Mouse (Mus musculus): Measurements from ENCODE around the gene Gm17622.

Gm17622 gene

DNA sequence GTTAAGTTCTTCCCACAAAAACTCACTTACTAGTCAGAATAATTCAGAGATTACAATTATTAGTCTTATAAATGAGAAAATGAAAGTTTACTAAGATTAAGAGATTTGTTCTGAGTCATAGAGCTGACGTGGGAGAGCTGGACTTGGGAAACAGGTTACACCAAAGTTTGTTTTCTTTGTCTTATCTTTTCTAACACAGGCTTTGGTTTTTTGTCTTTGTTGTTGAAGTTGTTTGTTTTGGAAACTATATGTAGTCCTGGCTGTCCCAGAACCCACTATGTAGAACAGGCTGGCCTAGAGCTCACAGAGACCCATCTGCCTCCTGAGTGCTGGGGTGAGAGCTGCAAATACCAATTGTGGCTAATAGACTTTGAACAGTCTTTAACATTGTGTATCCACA is 20.7 kb downstream of the Gm17622 start:
- no peak for DNase-seq (ENCODE audit: low read depth, low spot score)

DNA sequence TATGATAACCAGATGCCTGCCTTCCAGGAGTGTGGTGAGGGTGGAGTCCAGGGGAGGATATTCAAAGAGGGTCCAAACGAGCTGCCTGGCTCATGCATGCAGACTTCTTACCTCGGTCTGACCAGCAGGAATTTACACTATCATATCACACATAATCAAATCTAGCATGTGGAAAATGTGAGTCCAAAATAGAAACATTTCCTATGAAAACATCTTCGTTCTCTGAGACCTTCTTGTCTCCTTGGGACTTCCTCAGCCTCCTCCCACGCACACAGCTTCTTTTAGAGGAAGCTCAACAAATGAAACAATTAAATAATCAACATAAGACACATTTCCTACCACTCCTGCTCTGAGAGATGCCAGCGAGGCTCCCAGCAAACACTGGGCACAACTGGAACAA is 21.4 kb downstream of the Gm17622 start:
- DNase-seq (ENCODE audit: low read depth, low spot score) = no peak

DNA sequence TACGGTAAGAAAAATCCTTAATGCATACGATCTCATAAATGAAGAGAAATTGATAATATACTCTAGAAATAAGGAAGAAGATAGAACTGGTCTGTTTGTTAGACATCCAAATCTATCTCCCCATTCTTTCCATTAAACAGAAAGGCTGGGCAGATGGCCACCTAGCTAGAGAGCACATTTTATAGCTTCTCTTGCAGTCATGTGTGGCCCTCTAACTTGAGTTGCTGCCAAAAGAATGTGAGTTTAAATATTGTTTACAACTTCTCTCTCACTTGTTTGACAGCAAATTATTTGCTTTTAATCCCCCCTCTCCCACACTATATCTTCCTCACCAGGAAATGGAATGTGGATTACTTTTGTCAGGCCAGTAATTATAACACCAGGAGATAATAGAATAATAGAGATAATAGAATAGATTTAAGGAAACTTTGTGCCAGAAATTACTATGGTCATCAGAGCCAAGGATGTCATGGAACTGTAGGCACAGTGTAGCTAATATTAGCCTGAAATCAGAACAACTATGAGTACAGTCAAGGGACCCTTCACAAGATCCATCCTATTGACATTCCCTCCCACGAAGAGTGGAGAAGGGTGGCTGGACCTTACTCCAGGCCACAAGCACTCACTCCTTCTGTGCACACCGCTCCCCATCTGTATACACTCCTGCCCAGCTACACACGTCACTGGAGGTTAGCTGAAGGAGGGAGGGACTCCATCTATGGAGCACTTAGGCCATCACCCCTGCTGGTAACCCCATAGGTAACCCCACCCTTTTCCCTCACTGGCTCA is 23.8 kb downstream of the Gm17622 start:
- DNase-seq (ENCODE audit: low read depth, low spot score) = no peak

DNA sequence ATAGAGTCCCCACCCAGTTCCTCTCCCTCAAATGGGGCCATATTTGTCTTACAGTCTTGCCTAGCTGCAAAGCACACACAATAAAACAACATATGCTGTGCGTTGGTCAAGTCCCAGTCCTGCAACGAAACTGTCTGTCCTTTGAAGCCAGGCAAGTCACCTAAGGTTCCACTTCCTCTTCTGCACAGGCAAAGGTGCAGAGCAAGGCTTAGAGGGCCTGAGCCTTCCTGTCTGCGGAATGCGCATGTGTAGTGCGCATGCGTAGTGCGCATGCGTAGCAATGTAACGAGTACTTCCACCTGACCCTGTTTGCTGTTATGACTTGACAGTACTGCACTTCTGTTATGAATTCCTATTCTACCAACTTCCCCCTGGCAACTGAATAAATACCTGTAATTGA is 25.7 kb downstream of the Gm17622 start:
- no peak for DNase-seq (ENCODE audit: low read depth, low spot score)

DNA sequence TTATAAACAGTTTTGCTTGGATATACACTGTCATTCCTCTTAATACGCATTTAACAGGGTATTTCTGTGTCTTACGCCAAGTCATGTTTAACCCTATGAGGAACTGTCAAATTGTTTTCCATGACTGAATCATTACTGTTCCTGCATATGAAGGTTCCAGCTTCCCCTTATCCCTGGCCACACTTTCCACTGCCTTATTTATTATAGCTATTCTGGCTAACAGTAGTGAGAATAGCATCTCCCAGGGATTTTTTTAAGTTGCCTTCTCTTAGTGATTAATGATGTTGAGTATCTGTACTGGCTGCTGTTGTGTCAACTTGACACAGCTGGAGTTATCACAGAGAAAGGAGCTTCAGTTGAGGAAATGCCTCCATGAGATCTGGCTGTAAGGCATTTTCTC is 26.8 kb downstream of the Gm17622 start:
- DNase-seq (ENCODE audit: low read depth, low spot score) = no peak

DNA sequence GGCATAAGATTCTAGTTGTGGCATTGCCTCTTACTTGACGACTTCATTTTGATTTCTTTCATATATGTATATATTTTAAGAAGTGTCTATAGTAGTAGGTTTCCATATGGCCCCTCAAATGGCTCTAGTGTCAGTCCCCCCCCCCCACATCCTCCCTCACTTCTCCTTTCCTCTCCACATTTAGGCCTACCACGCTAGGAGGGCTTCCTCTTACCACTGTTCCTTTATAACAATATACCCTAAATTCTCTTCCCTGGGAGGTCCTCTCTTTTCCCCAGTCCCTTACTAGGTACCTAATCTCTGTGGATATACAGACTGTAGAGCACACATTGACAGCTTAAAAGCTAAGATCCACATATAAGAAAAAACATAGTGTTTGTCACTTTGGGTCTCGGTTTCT is 30.8 kb downstream of the Gm17622 start:
- no peak for DNase-seq (ENCODE audit: low read depth, low spot score)

DNA sequence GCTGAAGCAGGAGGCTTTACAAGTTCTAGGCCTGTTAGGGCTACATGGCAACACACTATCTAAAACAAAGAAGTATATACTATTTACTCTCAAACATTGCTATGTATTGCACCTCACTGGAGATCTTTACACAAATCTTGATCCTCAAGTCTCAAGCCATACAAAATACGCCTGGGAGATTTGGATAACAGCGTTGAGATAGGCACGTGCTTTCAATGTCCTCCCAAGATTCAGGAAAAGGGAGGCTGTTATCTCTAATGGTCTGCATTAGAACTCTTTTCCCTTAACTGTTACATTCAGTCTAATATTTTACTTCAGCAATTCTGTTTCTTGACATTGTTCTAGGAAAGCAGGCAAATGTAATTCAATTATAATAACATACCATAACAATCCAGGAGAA is 36.5 kb downstream of the Gm17622 start:
- no peak for DNase-seq (ENCODE audit: low read depth, low spot score)

DNA sequence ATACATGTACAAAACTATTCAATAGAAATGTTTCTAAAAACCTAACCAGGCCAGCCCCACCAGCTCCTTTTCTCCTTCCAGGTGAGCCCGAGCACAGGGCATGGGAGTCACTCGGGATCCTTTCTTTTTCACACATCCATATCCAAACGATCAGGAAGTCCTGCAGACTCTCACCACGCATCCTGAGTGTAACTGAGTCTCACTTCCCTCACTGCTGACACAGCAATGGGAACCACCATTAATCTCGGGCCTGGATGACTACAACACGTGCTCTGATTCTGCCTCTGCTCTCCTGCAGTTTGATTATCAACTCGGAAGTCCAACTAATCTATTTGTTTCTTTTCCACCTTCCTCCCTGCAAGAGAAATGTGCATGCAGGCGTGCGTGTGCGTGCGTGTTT is 37.3 kb downstream of the Gm17622 start:
- no peak for DNase-seq (ENCODE audit: low read depth, low spot score)

DNA sequence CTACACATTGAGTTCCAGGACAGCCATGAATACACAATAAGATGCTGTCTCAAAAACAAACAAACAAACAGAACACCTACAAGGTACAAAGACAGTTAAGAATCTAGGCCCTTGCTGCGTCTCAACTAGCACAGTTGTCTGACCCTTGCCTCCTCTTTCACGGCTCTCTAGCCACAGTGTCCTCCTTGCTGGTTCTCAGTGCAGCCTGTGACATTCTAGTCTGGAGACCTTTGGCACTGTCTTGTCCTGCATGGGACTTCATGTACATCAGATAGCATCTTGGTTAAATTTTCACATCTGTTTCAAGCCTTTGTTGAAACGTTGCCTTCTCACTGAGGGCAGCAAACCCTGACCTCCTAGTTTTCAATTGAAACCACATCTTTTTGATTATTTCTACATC is 38.2 kb downstream of the Gm17622 start:
- no peak for DNase-seq (ENCODE audit: low read depth, low spot score)

DNA sequence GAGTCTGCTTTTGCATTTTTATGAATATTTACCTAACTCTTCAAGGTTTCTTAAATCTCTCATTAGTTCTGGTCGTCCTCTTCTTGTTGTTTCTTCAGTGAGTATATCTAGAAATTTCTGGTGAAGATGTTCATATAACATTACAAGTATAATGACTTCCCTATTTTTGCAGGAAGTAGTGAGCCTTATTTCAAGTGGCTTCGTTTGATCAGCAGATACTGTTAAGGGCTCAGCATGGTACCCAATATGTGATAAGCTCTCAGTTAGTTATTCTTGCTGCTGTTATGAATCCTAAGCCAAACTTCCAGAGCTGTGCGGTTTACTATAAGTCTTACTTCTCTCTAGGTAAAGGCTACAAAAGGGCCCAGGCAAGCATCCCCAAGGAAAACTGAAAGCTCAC is 39.0 kb downstream of the Gm17622 start:
- DNase-seq (ENCODE audit: low read depth, low spot score) = no peak

DNA sequence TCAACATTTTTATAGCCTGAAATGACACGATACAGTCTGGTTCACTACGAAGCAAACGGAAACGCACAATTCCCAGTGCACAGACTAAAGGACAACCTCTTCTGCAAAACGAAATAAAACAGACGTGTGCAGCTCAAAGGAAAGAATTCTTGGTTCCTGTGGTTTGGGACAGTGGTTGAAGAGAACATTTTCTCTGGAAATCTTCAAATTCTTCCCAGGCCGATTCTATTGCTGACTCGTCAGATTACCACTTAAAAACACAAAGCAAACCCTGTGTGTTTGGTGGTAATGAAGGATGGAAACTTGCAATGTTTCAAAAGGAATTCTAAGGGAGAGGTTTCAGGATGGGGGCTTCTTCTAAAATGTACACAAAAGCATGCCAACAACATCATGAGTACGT is 39.5 kb downstream of the Gm17622 start:
- no peak for DNase-seq (ENCODE audit: low read depth, low spot score)

DNA sequence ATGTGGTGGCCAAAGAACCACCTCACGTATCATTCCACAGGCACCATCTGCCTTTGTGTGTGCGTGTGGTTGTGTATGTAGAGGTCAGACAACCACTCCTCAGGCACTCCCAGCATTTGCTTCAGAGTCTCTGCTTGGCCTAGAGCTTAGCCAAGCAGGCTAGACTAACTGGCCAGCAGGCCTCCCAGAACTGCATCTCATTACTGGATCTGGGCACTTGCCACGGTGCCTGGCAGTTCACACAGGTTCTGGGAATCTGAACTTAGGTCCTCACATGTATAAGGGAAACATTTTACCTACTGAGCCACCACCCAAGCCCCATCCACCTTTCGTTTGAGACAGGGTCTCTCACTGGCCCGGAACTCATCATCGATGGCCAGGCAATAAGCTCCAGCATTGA is 41.6 kb downstream of the Gm17622 start:
- no peak for DNase-seq (ENCODE audit: low read depth, low spot score)

DNA sequence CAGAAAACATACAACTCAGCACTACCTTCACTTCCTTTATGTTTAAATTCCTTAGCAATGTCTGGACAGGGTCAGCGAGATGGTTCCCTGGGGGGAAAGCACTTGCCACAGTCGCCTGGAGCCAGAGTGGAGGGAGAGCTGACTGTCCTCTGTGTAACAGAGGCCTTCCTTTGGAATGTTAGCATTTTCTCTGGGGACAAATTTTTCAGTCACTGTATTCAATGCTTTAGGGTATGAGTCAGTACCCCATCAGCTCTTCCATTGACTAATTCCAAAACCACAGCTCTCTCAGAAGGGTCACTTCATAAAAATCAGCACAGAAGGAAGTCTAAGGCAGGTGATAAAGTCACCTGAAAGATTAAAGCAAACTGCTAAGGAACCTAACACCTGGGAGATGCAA is 43.2 kb downstream of the Gm17622 start:
- no peak for DNase-seq (ENCODE audit: low read depth, low spot score)

DNA sequence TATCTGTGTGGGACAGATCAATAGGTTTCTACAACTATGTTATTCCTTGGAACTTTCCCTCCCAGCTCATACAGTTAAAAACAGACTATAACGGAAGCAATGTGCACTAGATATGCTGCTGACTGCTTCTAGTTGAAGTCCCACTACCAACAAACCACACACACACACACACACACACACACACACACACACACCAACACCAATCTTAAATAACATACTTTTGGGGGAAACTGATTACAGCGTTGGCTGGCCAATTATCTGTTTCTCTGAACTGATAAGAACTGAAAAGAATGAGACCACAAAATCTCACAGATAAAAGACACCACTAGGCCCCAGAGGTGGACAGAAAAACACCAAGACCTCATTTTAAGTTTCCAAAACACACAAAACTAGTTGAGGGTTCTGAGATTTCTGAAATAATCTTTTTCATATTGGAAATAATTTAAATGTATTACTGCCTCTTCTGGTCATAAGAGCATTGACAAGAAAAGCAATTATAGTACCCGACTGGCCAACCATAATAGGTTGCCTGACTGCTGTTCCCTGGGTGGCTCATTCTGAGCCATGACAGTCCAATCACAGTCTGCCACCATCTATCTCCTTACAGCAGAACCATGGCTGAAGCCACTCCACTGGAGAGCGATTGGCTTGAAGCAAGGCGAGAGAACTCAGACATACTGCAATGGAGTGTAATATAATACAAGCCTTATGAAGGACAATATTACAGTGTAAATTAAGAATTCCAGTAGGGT is 46.5 kb downstream of the Gm17622 start:
- no peak for DNase-seq (ENCODE audit: low read depth, low spot score)

DNA sequence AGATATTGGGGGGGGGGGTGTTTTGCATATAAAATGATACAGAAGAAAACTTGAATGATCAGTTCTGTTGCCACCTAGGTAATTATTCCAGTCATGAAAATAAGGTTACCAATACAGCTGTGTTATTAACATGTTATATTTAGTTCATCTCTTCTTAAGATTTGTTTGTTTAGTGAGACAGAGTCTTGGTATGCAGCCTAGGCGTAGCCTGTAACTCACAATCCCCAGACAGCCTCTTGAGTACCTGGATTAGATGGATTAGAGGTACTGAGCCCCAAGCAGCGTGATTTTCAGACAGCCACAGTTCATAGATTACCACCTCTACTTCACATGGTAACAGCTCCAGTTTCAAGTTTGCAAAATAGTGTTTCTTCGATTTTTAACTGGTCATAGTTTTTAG is 47.6 kb downstream of the Gm17622 start:
- no peak for DNase-seq (ENCODE audit: low read depth, low spot score)
